ENCODE assay signal across 8 mouse cellular contexts in the genomic region with DNA sequence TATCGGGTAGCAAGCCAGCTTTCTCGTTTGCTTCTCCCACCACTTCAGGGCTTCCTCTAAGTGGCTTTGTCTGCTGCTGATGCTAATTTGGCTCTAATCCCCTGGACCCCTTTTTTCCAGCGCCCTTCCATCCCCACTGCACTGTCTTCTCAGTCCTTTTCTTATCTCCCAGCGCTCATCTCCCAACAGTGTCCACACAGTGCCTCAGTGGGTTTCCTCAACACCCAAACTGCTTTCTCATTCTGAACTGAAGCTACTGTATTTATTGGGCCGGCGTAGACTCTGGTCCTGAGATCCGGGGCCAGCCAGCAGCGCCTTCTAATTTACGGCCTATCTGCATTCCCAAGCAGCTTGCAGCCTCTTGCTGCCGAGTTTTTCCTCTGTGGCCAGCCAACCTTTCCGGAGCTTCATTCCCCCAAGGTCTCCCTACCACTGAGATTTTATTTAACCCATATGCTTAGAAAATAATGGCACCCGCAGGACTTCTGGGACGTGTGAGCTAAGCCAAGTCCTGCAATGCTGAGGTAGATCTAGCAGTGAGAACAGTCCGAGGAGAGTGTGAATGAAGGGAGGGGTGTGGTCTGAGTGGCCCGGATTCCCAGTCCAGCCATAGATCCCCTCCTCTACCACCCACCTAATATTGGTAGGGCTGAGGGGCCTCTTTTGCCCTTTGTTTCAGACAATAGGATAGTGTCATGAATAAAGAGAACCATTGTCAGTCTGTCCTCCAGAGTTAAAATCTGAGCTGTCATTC. TPM values are rescaled to one million over a fixed set of nuclear protein-coding genes. Genes with fewer than 3 reads are reported as not detected.
DNase-seq lines count a peak whose midpoint lies in the region; ATAC-seq and TF ChIP-seq lines count a peak whose summit lies in the region.

Gng2 (minus strand) TSS at position 357 of the 754 bp plus-strand sequence.

- no peaks in the 10 kb centered on the region for H3K27me3 ChIP-seq in heart, embryonic 10.5 days (ENCODE audit: insufficient read depth, poor library complexity, severe bottlenecking)
- H3K27me3 ChIP-seq in MEL (ENCODE audit: control insufficient read depth in 1 of 2, insufficient read depth in 2 of 2, low read length in 2 of 2): no peaks in the 10 kb centered on the region
- no peaks in the 10 kb centered on the region for H3K27me3 ChIP-seq in embryonic facial prominence, embryonic 10.5 days (replicated peaks; ENCODE audit: low read depth, poor library complexity, severe bottlenecking)
- no peaks in the 10 kb centered on the region for H3K27me3 ChIP-seq in hindbrain, embryonic 10.5 days (ENCODE audit: insufficient read depth, poor library complexity, severe bottlenecking)
- no peaks in the 10 kb centered on the region for H3K27me3 ChIP-seq in limb, embryonic 12.5 days
- H3K27me3 ChIP-seq in neural tube, embryonic 14.5 days (ENCODE audit: control insufficient read depth, insufficient read depth, low read length): no peaks in the 10 kb centered on the region

- H3K4me2 ChIP-seq in limb, embryonic 12.5 days: peak within 1 kb of the TSS; percentile 67
- peak within 1 kb of the TSS; percentile 67 for H3K4me2 ChIP-seq in neural tube, embryonic 14.5 days (ENCODE audit: low read depth, low read length)

- no peaks in the 10 kb centered on the region for H3K36me3 ChIP-seq in heart, embryonic 10.5 days
- H3K36me3 ChIP-seq in MEL (ENCODE audit: control insufficient read depth in 1 of 2, insufficient read depth in 2 of 2, low read length in 2 of 2): peaks cover 0 to 9% of the 10 kb centered on the region in 2 experiments; a peak in 2 of 4 replicates
- H3K36me3 ChIP-seq in embryonic facial prominence, embryonic 10.5 days (replicated peaks): 0 out of 2 replicates have a peak, but pooled peaks cover 2% of the 10 kb centered on the region
- no peaks in the 10 kb centered on the region for H3K36me3 ChIP-seq in hindbrain, embryonic 10.5 days
- no peaks in the 10 kb centered on the region for H3K36me3 ChIP-seq in limb, embryonic 12.5 days
- H3K36me3 ChIP-seq in neural tube, embryonic 14.5 days (ENCODE audit: control insufficient read depth, insufficient read depth, low read length): no peaks in the 10 kb centered on the region

- H3K9me3 ChIP-seq in heart, embryonic 10.5 days: no peaks in the 10 kb centered on the region
- H3K9me3 ChIP-seq in MEL (replicated peaks; ENCODE audit: insufficient read depth, low read length): no peaks in the 10 kb centered on the region
- H3K9me3 ChIP-seq in embryonic facial prominence, embryonic 10.5 days: no peaks in the 10 kb centered on the region
- H3K9me3 ChIP-seq in hindbrain, embryonic 10.5 days: no peaks in the 10 kb centered on the region
- H3K9me3 ChIP-seq in limb, embryonic 12.5 days: no peaks in the 10 kb centered on the region
- no peaks in the 10 kb centered on the region for H3K9me3 ChIP-seq in neural tube, embryonic 14.5 days (ENCODE audit: control insufficient read depth, low read length)

- TF ChIP-seq EP300 in MEL (IDR thresholded peaks at IDR 0.05; ENCODE audit: low read depth in 1 of 2, low read length in 2 of 2): no peak

- H3K27ac ChIP-seq in heart, embryonic 10.5 days: peak within 1 kb of the TSS; percentile 88
- no peak within 1 kb of the TSS for H3K27ac ChIP-seq in MEL (ENCODE audit: control insufficient read depth, low read depth, low read length)
- peak within 1 kb of the TSS; percentile 90 for H3K27ac ChIP-seq in embryonic facial prominence, embryonic 10.5 days (replicated peaks)
- peak within 1 kb of the TSS; percentile 92 for H3K27ac ChIP-seq in hindbrain, embryonic 10.5 days
- H3K27ac ChIP-seq in limb, embryonic 12.5 days: peak within 1 kb of the TSS; percentile 93
- peak within 1 kb of the TSS; percentile 97 for H3K27ac ChIP-seq in neural tube, embryonic 14.5 days (ENCODE audit: low read depth, low read length)

- peak; percentile 74 for DNase-seq in heart, embryonic 10.5 days (ENCODE audit: low spot score)
- no peak for DNase-seq in heart, postnatal 36 days
- no peak for DNase-seq in MEL (ENCODE audit: low read depth, low spot score)
- DNase-seq in embryonic facial prominence, embryonic 10.5 days (ENCODE audit: low spot score): no peak
- DNase-seq in hindbrain, embryonic 10.5 days (ENCODE audit: low spot score): no peak
- DNase-seq in testis, postnatal 10 days (ENCODE audit: low spot score): no peak

- no peak for TF ChIP-seq POLR2A in MEL (IDR thresholded peaks at IDR 0.05; ENCODE audit: control insufficient read depth in 1 of 2, insufficient read depth in 1 of 2, low read depth in 1 of 2, low read length in 2 of 2, poor library complexity in 1 of 2)

- WGBS in heart, embryonic 10.5 days: 7% methylated on average over 15 of the region's 15 CpGs
- WGBS in embryonic facial prominence, embryonic 10.5 days: 6% methylated on average over 15 of the region's 15 CpGs
- 10% methylated on average over 15 of the region's 15 CpGs for WGBS in hindbrain, embryonic 10.5 days
- 3% methylated on average over 15 of the region's 15 CpGs for WGBS in limb, embryonic 12.5 days
- 3% methylated on average over 15 of the region's 15 CpGs for WGBS in neural tube, embryonic 14.5 days

- H3K4me3 ChIP-seq in heart, embryonic 10.5 days: peak within 1 kb of the TSS; percentile 64
- H3K4me3 ChIP-seq in MEL (ENCODE audit: control insufficient read depth in 1 of 2, insufficient read depth in 1 of 2, low read depth in 2 of 2, low read length in 2 of 2): peak within 1 kb of the TSS; percentile 63 to 78
- H3K4me3 ChIP-seq in embryonic facial prominence, embryonic 10.5 days: peak within 1 kb of the TSS; percentile 66
- H3K4me3 ChIP-seq in hindbrain, embryonic 10.5 days: peak within 1 kb of the TSS; percentile 63
- peak within 1 kb of the TSS; percentile 52 for H3K4me3 ChIP-seq in limb, embryonic 12.5 days (replicated peaks)
- H3K4me3 ChIP-seq in neural tube, embryonic 14.5 days (ENCODE audit: low read depth, low read length): peak within 1 kb of the TSS; percentile 48

- intact Hi-C loops in heart, postnatal 36 days (cut with DNase I): loop anchor here (5.0 kb wide), 3 partner anchors 90 to 120 kb away; no protein-coding TSS in a partner anchor

- TF ChIP-seq RAD21 in MEL (IDR thresholded peaks at IDR 0.05; ENCODE audit: low read depth, low read length): no peak

- peak; percentile 35 for ATAC-seq in limb, embryonic 12.5 days (ENCODE audit: insufficient number of reproducible peaks, insufficient read depth, low FRiP score, low TSS enrichment, low read depth)
- ATAC-seq in neural tube, embryonic 14.5 days (ENCODE audit: low read depth): peak; percentile 39

- H3K9ac ChIP-seq in MEL (ENCODE audit: control insufficient read depth, low read depth, low read length, poor library complexity, severe bottlenecking): peak within 1 kb of the TSS; percentile 62
- peak within 1 kb of the TSS; percentile 65 for H3K9ac ChIP-seq in limb, embryonic 12.5 days (replicated peaks)
- peak within 1 kb of the TSS; percentile 70 for H3K9ac ChIP-seq in neural tube, embryonic 14.5 days (replicated peaks; ENCODE audit: low read depth, low read length)

- H3K4me1 ChIP-seq in heart, embryonic 10.5 days: peaks cover 26% of the 10 kb centered on the region
- peaks cover 7 to 12% of the 10 kb centered on the region in 2 experiments; a peak in 3 of 4 replicates for H3K4me1 ChIP-seq in MEL (ENCODE audit: control insufficient read depth in 1 of 2, insufficient read depth in 2 of 2, low read length in 2 of 2)
- H3K4me1 ChIP-seq in embryonic facial prominence, embryonic 10.5 days: peaks cover 38% of the 10 kb centered on the region
- H3K4me1 ChIP-seq in hindbrain, embryonic 10.5 days (replicated peaks): peaks cover 55% of the 10 kb centered on the region
- H3K4me1 ChIP-seq in limb, embryonic 12.5 days (replicated peaks): peaks cover 29% of the 10 kb centered on the region
- peaks cover 15% of the 10 kb centered on the region for H3K4me1 ChIP-seq in neural tube, embryonic 14.5 days (ENCODE audit: control insufficient read depth, insufficient read depth, low read length)

- H3K79me2 ChIP-seq in MEL (ENCODE audit: control insufficient read depth, insufficient read depth, low read length, poor library complexity): peaks cover 1% of the 10 kb centered on the region

- no peak for TF ChIP-seq CTCF in MEL (IDR thresholded peaks at IDR 0.05 in 2 of 3, conservative IDR thresholded peaks at IDR 0.05 in 1 of 3; ENCODE audit: control insufficient read depth in 1 of 3, insufficient read depth in 1 of 3, low read depth in 2 of 3, low read length in 3 of 3, poor library complexity in 1 of 3, severe bottlenecking in 1 of 3)

TF ChIP-seq in MEL, 35 proteins besides CTCF, POLR2A, EP300 and RAD21:
- TF ChIP-seq MXI1 (IDR thresholded peaks at IDR 0.05; ENCODE audit: low read depth, low read length) (no peak), MYC (IDR thresholded peaks at IDR 0.05; ENCODE audit: low read depth, low read length) (no peak), CHD1 (IDR thresholded peaks at IDR 0.05; ENCODE audit: low read depth, low read length) (no peak), JUND (IDR thresholded peaks at IDR 0.05; ENCODE audit: low read depth, low read length) (no peak)
TF ChIP-seq in MEL: peak in this region for 0.

RNA-seq across cellular contexts. Expression of gene Gng2, which starts in this region (rescaled TPM):
- polyA plus RNA-seq in heart, embryonic 10.5 days (2016; fragmentation: Nextera tagmentation; extraction: Ambion mirVana): 33.9 and 61.6 TPM in 2 replicates
- total RNA-seq in heart, postnatal 36 days (2021): 10 to 100 TPM in 1 of 2 experiments, 1 to 10 TPM in 1; 8.7 to 13.6 TPM
- total RNA-seq in MEL (2012; rRNA removed): 3.3 and 8.9 TPM in 2 replicates
- 10 to 100 TPM in 1 of 2 experiments, not detected in 1; 17.2 TPM for polyA plus RNA-seq in MEL (2012; ENCODE audit: insufficient read depth in 1 of 2, insufficient read length in 2 of 2, low read depth in 1 of 2, low replicate concordance in 2 of 2, missing spikeins in 1 of 2)
- 82.8 and 82.9 TPM in 2 replicates for polyA plus RNA-seq in embryonic facial prominence, embryonic 10.5 days (2016; fragmentation: Nextera tagmentation; extraction: Ambion mirVana)
- 105 and 141 TPM in 2 replicates for polyA plus RNA-seq in hindbrain, embryonic 10.5 days (2016; fragmentation: Nextera tagmentation; extraction: Ambion mirVana)
- polyA plus RNA-seq in limb, embryonic 12.5 days (2016; fragmentation: Nextera tagmentation; extraction: Ambion mirVana): 55.0 and 60.9 TPM in 2 replicates
- polyA plus RNA-seq in neural tube, embryonic 14.5 days (2014; fragmentation: Nextera tagmentation; extraction: Ambion mirVana): 338 and 451 TPM in 2 replicates
